Mouse (Mus musculus): ENCODE data around the gene Tns1.
A peak's percentile ranks its signal among the peaks of the same experiment; 100 is the strongest.

Tns1 gene

GRCm38 (mm10) chr1:74057501-74057900, 66.7 kb downstream of the Tns1 start:
- DNase-seq = no peak

DNA sequence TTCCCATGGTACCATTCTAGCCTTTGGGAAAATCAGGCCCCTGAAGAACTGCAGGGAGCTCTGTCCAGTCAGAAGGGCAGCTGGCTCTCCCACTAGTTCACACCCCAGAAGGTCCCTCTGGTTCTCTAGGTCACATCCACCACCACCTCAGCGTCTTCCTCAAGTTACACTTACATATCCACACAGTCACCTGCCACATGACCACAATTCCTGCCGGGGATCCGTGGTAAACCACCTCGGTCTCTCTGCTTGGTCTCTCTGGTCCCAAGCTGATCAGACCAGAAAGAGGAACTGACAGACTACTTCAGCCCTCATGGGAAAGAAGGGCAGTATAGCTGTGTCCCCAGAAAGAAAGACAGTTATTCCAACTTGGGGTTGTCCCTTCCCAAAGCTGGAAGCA, 68.7 kb downstream of the Tns1 start:
- DNase-seq = no peak

DNA sequence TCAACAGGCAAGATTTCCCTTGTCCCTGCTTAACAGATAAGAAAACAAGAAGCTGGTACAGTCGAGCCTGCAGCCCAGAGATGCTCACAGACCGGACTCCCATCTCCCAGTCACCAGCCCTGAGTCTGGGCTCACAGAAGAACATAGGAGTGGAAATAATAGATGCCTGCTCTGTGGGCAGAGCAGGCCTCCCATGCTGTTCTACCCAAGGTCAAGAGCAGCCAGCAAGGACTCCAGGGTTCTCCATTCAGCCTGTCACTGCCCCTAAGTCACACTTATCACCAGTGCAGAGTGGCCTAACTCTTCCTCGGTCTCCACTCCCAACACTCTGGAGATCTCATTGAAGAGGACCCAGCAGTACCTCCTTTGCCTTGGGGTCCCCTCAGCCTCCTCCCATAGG, 69.8 kb downstream of the Tns1 start:
- DNase-seq = no peak

- DNase-seq = no peak
Observed at GRCm38 (mm10) chr1:74054007-74054406, 70.2 kb downstream of the Tns1 start.

DNA sequence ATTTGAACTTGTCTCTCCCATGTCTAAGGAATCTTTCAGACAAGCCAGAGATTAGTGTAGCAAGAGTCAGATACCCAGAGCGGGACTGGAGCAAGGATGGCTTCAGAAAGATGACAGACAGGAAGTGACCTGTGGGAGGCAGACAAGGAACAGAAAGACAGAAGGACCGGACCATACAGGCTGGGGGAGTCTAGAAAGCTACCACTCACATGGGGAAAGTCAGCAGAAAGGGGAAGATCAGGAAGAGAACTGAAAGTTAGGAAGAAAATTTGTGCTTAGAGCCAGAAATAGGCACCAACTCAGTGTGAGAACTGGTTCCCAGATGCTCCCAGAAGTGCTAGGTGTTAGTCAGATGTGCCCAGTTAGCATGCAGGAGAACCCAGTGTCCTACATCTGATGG, 71.2 kb downstream of the Tns1 start:
- DNase-seq = no peak

DNA sequence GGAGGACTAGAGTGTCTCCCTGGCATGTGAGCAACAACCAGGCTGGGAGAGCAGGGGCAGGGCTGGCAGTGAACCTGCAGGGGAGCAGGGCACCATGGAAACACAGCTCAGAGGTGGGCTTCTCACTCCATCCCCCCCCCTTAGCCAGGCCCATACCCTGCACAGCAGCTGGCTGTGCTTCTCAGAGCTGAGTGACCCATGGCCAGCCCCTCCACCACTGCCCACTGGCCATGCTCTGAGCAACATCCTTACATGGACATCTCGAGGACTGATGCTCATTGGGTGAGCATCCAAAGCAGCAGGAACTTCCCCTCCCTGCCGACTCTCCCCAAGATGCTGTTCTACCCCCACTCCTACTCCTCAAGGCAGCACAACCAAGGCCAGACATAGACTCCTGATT, 72.9 kb downstream of the Tns1 start:
- DNase-seq = no peak

DNA sequence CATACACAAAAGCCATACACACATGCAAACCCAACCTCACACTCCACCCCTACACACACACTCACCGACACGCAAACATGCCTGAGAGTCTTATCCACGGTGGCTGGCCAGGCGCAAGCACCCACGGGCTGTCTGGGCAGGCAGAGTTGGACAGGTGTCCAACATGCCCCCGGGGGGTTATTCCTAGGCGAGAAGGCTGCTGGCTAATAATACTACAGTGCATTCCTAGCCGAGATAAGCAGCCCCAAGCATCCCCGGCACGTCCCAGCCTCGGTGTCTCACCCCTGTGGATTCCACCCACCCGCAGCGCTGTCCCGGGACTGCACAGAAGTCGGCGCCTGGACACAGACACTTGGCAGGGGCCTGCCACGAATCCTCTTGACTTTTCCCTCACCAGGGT, 74.8 kb downstream of the Tns1 start:
- DNase-seq = no peak

DNA sequence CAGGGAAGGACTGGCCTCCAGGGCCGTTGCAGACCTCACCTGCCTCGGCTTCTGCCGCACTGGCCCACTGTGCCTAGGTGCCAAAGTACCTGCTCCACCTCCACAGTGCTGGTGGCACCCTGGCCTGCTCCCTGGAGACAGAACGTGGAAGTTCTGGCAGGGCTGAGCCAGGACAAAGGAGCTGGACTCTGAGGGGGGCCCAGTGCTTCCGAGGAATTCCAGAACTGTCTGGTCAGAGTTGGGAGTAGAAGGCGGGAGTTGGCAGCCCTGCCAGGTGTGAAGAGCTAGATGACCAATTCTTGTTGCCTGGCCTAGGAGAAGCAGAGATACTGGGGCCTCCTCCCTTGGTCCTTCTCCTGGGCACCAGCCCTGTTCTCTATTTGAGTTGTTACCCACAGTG, 76.5 kb downstream of the Tns1 start:
- no peak for DNase-seq

DNA sequence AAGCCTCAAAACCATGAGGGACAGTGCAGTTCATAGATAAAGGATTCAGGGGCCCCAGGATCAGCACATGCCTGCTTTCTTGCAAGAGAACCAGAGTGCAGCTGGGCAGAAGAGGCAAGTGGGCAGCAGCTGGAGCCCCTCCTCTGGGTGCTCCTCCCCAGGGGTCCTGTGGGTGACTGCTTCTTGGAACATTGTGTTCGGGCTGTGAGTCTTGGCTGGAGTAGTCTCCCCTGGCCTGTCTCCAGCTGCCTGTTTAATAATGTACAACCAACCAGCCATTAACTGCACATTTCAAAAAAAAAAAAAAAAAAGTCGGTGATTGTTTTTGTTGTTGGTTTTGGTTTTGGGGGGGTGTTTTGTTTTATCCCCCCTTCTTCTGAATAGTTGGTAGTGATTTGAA, 76.9 kb downstream of the Tns1 start:
- DNase-seq = no peak

GRCm38 (mm10) chr1:74045034-74045433, 79.2 kb downstream of the Tns1 start:
- DNase-seq = no peak

- no peak for DNase-seq
Observed at GRCm38 (mm10) chr1:74044421-74044820, 79.8 kb downstream of the Tns1 start.

DNA sequence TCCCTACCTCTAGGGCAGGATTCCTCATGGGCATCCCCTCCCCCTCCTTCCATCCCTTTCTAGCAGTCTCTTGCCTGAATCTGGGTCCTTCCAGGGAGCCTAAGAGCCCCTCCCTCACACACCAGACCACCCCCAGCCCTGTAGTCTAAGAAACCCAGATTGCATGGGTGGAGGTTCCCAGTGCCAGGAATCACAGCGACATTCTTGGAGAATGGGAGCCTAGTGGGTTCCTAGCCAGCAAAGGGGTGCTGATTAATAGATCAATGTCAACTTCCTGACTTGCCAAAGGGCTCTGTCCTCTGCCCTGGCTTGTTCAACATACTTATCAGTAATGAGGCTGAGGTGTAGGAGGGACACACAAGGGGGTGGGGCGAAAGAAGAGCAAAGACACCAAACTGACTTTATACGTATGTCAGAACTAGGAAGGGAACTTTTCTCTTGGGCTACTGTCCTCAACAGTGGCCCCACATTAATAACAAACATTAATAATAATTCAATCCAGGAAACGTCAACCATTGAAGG, 80.6 kb downstream of the Tns1 start:
- DNase-seq = no peak

DNA sequence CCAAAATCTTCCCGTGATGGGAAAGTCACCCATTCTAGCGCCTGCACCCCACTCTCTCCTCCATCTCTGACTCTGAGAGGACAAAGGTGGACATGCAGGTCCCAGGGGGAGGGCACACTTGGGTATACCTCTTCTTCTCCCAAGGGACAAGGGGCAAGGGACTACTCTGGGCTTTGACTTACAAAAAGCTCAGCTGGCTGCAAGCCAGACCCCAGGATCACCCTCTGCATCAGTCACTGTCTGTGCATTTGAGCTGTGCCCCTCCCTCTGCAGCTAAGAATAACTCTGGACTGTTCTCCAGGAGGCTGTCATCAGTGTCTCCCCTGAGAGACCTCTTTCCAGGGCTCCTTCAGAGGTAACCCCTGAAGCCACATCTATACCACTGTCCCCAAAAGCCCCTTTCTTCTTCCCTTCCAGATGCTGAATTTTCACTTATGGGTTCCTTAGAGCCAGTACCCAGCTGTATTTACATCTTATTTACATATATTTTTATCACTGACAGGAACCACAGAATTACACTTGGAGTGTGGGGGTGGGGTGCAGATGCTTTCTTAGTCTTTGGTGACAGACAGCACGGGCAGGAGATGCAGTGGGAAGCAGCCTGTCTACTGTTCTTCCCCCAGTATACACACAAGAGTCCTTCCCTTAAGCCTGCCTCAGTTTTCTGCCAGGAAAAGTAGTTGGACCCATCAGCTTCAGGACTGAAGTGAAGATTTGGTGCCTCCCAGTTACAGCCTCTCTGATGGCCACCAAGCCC, 81.4 kb downstream of the Tns1 start:
- DNase-seq = peak; percentile 33

DNA sequence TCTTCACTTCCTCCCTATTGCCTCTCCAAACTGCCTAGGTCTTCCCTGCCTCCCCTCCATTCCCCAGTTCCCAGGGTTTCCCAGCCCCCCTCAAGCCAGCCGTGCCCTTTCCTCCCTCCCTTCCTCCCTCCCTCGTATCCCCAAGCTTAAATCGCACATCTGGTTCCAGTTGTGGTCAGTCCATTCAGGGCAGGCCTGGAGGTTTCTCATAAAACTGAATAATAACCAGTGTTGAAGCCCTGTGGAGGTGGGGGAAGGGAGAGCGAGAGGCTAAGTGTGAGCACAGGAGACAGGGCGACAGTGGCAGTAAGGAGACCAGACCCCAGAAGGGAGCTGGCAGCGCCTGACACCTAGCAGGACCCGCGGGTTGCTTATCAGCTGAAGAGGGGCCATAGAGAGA, 82.6 kb downstream of the Tns1 start:
- DNase-seq = no peak

GRCm38 (mm10) chr1:74041178-74041577, 83.1 kb downstream of the Tns1 start:
- DNase-seq = no peak

DNA sequence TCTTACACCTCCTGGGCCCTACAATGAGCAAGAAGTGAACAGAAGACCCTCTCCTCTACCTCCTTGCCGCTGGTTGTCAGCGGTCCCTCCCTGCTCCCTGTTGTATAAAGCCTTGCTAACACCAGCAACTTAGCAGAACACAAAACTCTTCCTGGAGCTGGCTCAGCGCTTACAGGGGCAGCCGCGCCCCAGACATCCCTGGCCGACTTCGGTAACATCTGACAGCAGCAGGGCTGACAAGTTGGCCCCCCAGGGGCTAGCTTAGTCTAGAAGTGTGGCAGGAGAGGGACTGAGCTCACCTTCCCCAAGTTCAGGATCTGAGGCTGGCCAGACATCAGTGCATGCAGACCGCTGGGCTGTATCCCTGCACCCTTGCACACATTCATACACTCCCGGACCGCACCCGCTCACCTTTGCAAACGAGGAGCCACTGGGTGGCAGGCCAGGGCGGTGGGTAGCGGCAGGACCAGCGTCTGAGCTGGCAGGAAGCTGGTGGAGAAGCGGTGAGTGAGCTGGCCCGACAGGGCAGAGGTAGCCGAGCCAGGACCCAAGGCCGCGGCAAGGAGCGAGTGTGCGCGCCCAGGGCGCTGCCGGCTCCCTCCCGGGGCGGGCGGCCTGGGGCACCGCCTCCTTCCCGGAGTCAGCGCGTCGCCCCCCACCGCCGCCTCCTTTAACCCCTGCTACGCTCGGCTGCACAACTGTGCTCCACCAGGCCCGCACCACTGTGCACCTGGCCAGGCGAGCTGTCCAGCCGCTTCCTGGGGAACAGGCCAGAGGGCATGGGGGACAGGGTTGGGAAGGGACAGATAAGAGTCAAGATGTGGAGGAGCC, 87.5 kb downstream of the Tns1 start:
- DNase-seq = peak; percentile 19

DNA sequence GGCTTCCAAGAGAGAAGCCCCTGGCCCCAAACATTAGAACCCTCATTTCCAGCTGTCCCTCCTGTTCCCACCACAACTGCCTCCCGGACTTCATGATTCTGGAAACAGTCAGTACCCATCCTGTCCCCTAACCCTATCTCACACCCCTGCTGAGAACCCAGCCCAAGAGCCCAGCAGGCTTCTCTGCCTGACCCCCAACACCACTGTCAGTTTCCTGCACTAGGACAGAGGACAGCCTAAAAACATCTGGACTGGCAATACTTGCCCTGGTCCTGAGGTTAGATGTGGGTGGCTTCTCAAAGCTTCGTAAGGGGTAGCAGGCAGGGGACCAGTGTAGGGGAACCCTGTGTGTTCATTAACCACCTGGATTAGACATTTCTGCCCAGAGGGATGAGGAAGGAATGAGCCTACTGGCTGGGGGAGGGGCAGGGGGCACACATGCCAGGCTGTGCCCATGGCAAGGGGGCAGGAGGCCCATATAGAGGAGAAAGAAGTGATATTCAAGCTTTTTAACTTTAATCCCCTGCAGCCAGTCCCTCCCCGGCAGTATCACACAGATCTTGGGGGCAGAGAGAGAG, 88.2 kb downstream of the Tns1 start:
- DNase-seq = no peak

DNA sequence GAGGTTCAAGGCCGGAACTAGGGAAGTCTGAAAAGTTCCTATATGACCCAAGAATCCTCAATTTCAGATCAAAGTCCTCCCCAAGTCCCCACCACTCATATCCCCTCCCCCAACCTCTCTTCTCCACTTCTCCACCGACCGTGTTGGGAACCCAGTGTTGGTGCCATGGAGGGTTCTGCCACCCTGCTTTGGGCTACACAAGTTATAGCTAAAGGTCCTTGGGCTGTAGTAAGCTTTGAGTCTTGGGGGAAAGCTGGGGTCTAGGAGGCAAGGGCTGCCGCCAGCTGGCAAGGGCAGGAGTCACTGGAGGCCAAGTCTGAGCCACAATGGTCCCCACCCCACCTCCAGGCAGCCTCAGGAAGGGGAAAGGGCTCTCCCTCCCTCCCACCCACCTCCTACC, 88.8 kb downstream of the Tns1 start:
- no peak for DNase-seq

GRCm38 (mm10) chr1:74034736-74035135, 89.5 kb downstream of the Tns1 start:
- DNase-seq = no peak

DNA sequence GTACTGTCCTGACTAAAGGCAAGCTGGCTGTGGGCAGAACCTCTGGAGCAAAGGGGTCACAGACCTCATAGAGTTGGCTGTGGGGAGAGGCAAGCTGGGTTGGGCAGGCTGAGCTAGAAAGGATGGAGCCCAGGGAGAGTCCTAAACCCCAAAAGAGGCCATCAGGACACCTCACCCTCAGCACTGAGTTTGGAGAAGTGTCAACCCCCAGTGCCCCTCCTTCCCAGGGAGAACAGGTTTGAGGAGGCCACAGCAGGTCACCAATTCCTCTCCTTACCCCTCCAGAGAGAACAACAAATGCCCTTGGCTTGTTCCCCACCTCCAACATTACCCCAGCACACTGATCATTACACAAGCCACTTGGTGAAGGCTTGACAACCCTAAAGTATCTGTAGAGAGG, 90.0 kb downstream of the Tns1 start:
- DNase-seq = no peak

- DNase-seq = no peak
Observed at GRCm38 (mm10) chr1:74033407-74033806, 90.8 kb downstream of the Tns1 start.

- no peak for DNase-seq
Observed at GRCm38 (mm10) chr1:74032966-74033365, 91.3 kb downstream of the Tns1 start.

DNA sequence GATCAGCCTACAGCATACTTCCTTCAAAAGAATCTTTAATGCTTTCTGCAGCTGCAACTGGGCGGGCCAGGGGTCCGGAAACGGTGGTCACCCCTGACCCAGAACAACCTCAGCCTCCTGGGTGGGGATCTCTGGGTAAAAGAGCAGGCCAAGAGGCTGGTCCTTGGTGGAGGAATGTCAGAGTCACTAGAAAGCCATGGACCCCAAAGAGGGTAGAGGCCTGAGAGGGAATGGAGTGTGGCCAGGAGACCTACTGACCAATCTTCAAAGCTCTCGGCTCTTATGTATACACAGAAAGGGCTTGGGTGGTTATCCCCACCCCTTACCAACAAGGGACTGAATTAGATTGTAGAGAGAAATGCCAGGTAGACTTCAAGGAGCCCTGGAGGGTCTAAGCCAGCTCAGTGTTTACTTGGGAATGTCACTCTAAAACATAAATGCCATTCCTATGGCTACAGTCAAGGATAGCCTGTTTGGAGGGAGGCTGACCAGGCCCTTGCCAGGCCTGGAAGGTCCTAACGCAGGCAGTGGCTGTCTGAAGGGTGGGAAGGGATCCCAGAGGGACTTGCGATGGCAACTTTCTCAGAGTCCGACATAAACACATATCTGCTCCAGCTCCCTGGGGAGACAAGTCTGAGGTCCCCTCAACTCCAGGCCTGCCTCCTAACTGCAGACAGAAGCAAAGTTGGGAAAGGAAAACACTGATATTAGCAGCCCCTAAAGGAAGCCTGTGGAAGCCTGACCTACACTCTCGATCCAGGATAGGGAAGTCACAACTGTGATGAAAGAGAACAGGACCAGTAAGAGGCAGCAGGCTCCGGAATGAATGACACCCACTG, 92.3 kb downstream of the Tns1 start:
- no peak for DNase-seq

All from right cerebral cortex, postnatal 14 days (tissue).